Mouse (Mus musculus) spleen, postnatal 36 days (tissue): Measurements from ENCODE around the gene Birc3.

Experiments used
- DNase-seq, 2 experiments: peaks; one replicate each; pipeline ENCODE4 v3.0.0; 2022; ENCODE audit warnings: low spot score in 2 of 2, mixed read lengths in 1 of 2

The Birc3 gene

DNA sequence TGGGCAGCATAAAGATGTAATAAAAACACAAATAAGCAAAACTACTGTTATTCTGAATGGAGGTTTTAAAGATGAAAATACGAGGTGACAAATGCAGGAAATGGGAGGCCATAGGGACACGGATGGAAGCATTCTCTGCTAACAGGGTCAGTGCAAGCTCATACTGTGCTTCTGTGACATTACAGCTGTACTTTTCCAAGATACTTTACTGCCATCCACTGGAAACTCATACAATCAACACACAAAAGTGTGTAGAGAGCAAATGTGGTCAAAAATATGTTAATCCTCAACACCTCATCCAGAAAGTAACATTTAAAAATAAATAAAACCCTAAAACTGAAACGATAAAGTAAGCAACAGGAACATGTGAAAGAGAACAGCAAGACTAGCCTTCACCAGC, 50.2 kb downstream of the Birc3 start:
- no peak for DNase-seq

DNA sequence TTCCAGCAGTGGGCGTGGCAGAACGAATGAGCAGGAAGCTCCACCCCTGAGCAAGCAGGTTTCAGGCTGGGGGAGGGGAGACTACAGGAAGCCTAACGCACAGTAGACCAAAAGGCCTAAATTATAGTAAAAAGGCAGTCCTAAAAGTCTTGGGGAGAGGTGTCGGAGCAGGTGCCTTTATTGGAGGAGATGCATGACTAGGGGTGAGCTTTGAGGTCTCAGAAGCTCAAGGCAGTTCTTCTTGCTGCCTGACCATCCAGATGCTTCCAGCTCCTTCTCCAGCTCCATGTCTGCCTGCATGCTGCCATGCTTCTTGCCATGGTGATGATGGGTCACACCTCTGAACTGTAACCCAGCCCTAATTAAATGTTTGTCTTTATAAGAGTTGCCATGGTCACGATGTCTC, 67.9 kb downstream of the Birc3 start:
- DNase-seq, result no peak
